16 mouse cellular contexts compared by ENCODE assay signal in the genomic region with DNA sequence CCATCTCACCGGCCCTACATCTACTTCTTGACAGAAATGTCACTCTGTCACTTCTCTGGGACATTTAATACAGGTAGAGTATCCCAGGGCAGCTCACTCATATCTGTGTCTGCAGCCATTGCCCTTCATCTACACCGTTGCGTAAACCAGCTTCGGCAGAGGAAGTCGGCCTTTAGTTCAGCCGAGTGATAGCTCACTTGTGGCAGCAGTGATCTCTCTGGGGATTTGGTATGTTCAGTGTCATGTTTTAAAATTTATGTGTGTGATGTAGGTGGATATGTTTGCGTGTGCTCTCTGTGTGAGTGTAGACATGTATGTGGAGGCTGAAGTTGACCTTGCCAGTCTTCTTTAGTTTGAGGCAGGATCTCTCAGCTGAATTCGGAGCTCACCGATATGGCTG. TPM values are rescaled to one million over a fixed set of nuclear protein-coding genes. Genes with fewer than 3 reads are reported as not detected.
DNase-seq lines count a peak whose midpoint lies in the region; ATAC-seq lines count a peak whose summit lies in the region.
"Had no signal": no experiment of that assay in that cellular context is flagged by ENCODE, and none has a peak within 500 bp of the region (broad histone marks: within the 10 kb centered on the region; RNA-seq: fewer than 3 reads in every experiment).

No protein-coding gene starts in this region.

- no peak overlapping the region for H3K4me2 ChIP-seq in heart, embryonic 13.5 days
- H3K4me2 ChIP-seq: liver, embryonic 13.5 days; midbrain, embryonic 15.5 days had no signal

- no peaks in the 10 kb centered on the region for H3K9me3 ChIP-seq in heart, embryonic 13.5 days
- H3K9me3 ChIP-seq in heart, embryonic 10.5 days = no peaks in the 10 kb centered on the region
- H3K9me3 ChIP-seq: liver, embryonic 13.5 days; midbrain, embryonic 15.5 days had no signal

- no peak overlapping the region for H3K4me3 ChIP-seq in heart, embryonic 13.5 days
- H3K4me3 ChIP-seq in heart, embryonic 10.5 days = no peak overlapping the region
- H3K4me3 ChIP-seq: liver, embryonic 13.5 days; midbrain, embryonic 15.5 days had no signal

- H3K27me3 ChIP-seq in heart, embryonic 13.5 days (replicated peaks) = no peaks in the 10 kb centered on the region
- no peaks in the 10 kb centered on the region for H3K27me3 ChIP-seq in heart, embryonic 10.5 days (ENCODE audit: insufficient read depth, poor library complexity, severe bottlenecking)
- H3K27me3 ChIP-seq: liver, embryonic 13.5 days; midbrain, embryonic 15.5 days had no signal

- ATAC-seq in heart, embryonic 13.5 days (ENCODE audit: extremely low read depth, insufficient number of reproducible peaks, low FRiP score, low TSS enrichment) = no peak
- ATAC-seq: inflammation-experienced regulatory T-cells, adult 6 months; midbrain, embryonic 15.5 days had no signal

- H3K4me1 ChIP-seq in heart, embryonic 13.5 days = peaks cover 34% of the 10 kb centered on the region
- H3K4me1 ChIP-seq in heart, embryonic 10.5 days = peaks cover 21% of the 10 kb centered on the region
- H3K4me1 ChIP-seq: midbrain, embryonic 15.5 days had no signal

- H3K36me3 ChIP-seq in heart, embryonic 13.5 days = peaks cover 54% of the 10 kb centered on the region
- H3K36me3 ChIP-seq in heart, embryonic 10.5 days = peaks cover 53% of the 10 kb centered on the region

- DNase-seq in heart, embryonic 10.5 days (ENCODE audit: low spot score) = no peak
- DNase-seq in spleen, postnatal 36 days (ENCODE audit: low spot score in 2 of 2) = peak; percentile 48 to 54
- DNase-seq in spleen, postnatal 14 days (ENCODE audit: low spot score in 2 of 2) = no peak
- DNase-seq in thymus, adult 18-20 months = peak; percentile 30 to 38
- DNase-seq in ovary, postnatal 14 days (ENCODE audit: low spot score) = no peak
- DNase-seq in right cerebral cortex, adult 18-20 months = no peak
- DNase-seq in kidney, postnatal 14 days = no peak
- DNase-seq: cerebellum, adult 9-11 months; gastrocnemius, postnatal 10 days; kidney, adult 9 months; layer of hippocampus, postnatal 36 days; liver, embryonic 13.5 days; right cerebral cortex, postnatal 25 days had no signal

- no peak overlapping the region for H3K9ac ChIP-seq in heart, embryonic 13.5 days
- H3K9ac ChIP-seq: liver, embryonic 13.5 days; midbrain, embryonic 15.5 days had no signal

- 79% methylated on average over 9 of the region's 9 CpGs for WGBS in heart, embryonic 13.5 days
- WGBS in heart, embryonic 10.5 days = 87% methylated on average over 9 of the region's 9 CpGs

- 0 out of 2 replicates have a peak overlapping the region, but pooled peaks have one; percentile 26 for H3K27ac ChIP-seq in heart, embryonic 13.5 days (replicated peaks)
- H3K27ac ChIP-seq in heart, embryonic 10.5 days = no peak overlapping the region
- H3K27ac ChIP-seq: liver, embryonic 13.5 days; midbrain, embryonic 15.5 days had no signal

RNA-seq across cellular contexts. Expression of gene Cyb5b, which starts 15.3 kb away (rescaled TPM):
- polyA plus RNA-seq in heart, embryonic 13.5 days (2015; fragmentation: Nextera tagmentation; extraction: Ambion mirVana) = 58.9 and 60.2 TPM in 2 replicates
- 92.3 and 109 TPM in 2 replicates for polyA plus RNA-seq in heart, embryonic 10.5 days (2016; fragmentation: Nextera tagmentation; extraction: Ambion mirVana)

Comparison
In these comparisons a context has a peak if more than half of its experiments do, and no peak if none do; other contexts are left out.
1. DNase-seq: peak in spleen, postnatal 36 days (2 of 2) and thymus, adult 18-20 months (2 of 2); none in heart, embryonic 10.5 days (single experiment), spleen, postnatal 14 days (0 of 2), ovary, postnatal 14 days (single experiment), right cerebral cortex, adult 18-20 months (single experiment) and kidney, postnatal 14 days (single experiment).